8 mouse cellular contexts compared by ENCODE assay signal in genomic region chr5:33334381-33335272, GRCm38 (mm10). TPM values are rescaled to one million over a fixed set of nuclear protein-coding genes. Genes with fewer than 3 reads are reported as not detected.
DNase-seq lines count a peak whose midpoint lies in the region; ATAC-seq and TF ChIP-seq lines count a peak whose summit lies in the region.

No protein-coding gene starts in this region.

- peak overlapping the region; percentile 79 for H3K27ac ChIP-seq in kidney, postnatal 0 days
- peak overlapping the region; percentile 92 for H3K27ac ChIP-seq in bone marrow, adult 2 months (ENCODE audit: control insufficient read depth, insufficient read depth, low read depth, low read length, poor library complexity)
- H3K27ac ChIP-seq in hindbrain, embryonic 13.5 days: peak overlapping the region; percentile 93
- H3K27ac ChIP-seq in midbrain, embryonic 14.5 days (replicated peaks; ENCODE audit: low read depth, low read length): peak overlapping the region; percentile 91

- H3K4me2 ChIP-seq in kidney, postnatal 0 days (ENCODE audit: low read length): peak overlapping the region; percentile 49
- peak overlapping the region; percentile 77 for H3K4me2 ChIP-seq in hindbrain, embryonic 13.5 days
- peak overlapping the region; percentile 63 for H3K4me2 ChIP-seq in midbrain, embryonic 14.5 days (ENCODE audit: low read length)

- DNase-seq in kidney, postnatal 0 days (ENCODE audit: low spot score): peak; percentile 54
- DNase-seq in kidney, postnatal 25 days: no peak
- no peak for DNase-seq in midbrain, embryonic 14.5 days
- DNase-seq in urinary bladder, adult 18-20 months (ENCODE audit: low spot score in 2 of 2): no peak
- DNase-seq in urinary bladder, postnatal 14 days (ENCODE audit: low spot score): no peak

- no peaks in the 10 kb centered on the region for H3K9me3 ChIP-seq in kidney, postnatal 0 days (replicated peaks; ENCODE audit: low read length)
- no peaks in the 10 kb centered on the region for H3K9me3 ChIP-seq in hindbrain, embryonic 13.5 days
- H3K9me3 ChIP-seq in midbrain, embryonic 14.5 days (ENCODE audit: control insufficient read depth, low read length): no peaks in the 10 kb centered on the region

- peak overlapping the region; percentile 70 for H3K9ac ChIP-seq in kidney, postnatal 0 days (ENCODE audit: low read depth, low read length)
- H3K9ac ChIP-seq in hindbrain, embryonic 13.5 days: peak overlapping the region; percentile 78
- H3K9ac ChIP-seq in midbrain, embryonic 14.5 days (replicated peaks; ENCODE audit: low read length): peak overlapping the region; percentile 67

- no peaks in the 10 kb centered on the region for H3K36me3 ChIP-seq in kidney, postnatal 0 days (ENCODE audit: insufficient read depth, low read length)
- peaks cover 14% of the 10 kb centered on the region for H3K36me3 ChIP-seq in hindbrain, embryonic 13.5 days
- peaks cover 15% of the 10 kb centered on the region; the same call in 1 of the 2 replicates for H3K36me3 ChIP-seq in midbrain, embryonic 14.5 days (ENCODE audit: control insufficient read depth, insufficient read depth, low read length)

- peaks cover 10% of the 10 kb centered on the region for H3K4me1 ChIP-seq in kidney, postnatal 0 days (replicated peaks; ENCODE audit: insufficient read depth, low read length)
- H3K4me1 ChIP-seq in bone marrow, adult 2 months (ENCODE audit: control insufficient read depth, insufficient read depth, low read length): peaks cover 2% of the 10 kb centered on the region
- peaks cover 26% of the 10 kb centered on the region for H3K4me1 ChIP-seq in hindbrain, embryonic 13.5 days (replicated peaks)
- peaks cover 14% of the 10 kb centered on the region for H3K4me1 ChIP-seq in midbrain, embryonic 14.5 days (ENCODE audit: control insufficient read depth, insufficient read depth, low read length)

- no peak for TF ChIP-seq CTCF in kidney, postnatal 0 days (IDR thresholded peaks at IDR 0.05; ENCODE audit: low read depth)
- no peak for TF ChIP-seq CTCF in bone marrow, adult 2 months (IDR thresholded peaks at IDR 0.05; ENCODE audit: control insufficient read depth, insufficient read depth, low read length)

- no peaks in the 10 kb centered on the region for H3K27me3 ChIP-seq in kidney, postnatal 0 days (ENCODE audit: insufficient read depth, low read length)
- H3K27me3 ChIP-seq in hindbrain, embryonic 13.5 days: no peaks in the 10 kb centered on the region
- H3K27me3 ChIP-seq in midbrain, embryonic 14.5 days (ENCODE audit: control insufficient read depth, insufficient read depth, low read length): no peaks in the 10 kb centered on the region

- TF ChIP-seq POLR2A in bone marrow, adult 2 months (IDR thresholded peaks at IDR 0.05; ENCODE audit: borderline replicate concordance, control insufficient read depth, low read depth, low read length): no peak

- ATAC-seq in kidney, postnatal 0 days (replicated peaks; ENCODE audit: low FRiP score, low read depth): no peak
- no peak for ATAC-seq in hindbrain, embryonic 13.5 days (ENCODE audit: low FRiP score)
- no peak for ATAC-seq in midbrain, embryonic 14.5 days (ENCODE audit: low FRiP score, low TSS enrichment)
- no peak for ATAC-seq in granulocyte monocyte progenitor cell, adult 5-6 weeks (replicated peaks; ENCODE audit: poor library complexity, severe bottlenecking)

- WGBS in kidney, postnatal 0 days: 24% methylated on average over 18 of the region's 18 CpGs
- 24% methylated on average over 18 of the region's 18 CpGs for WGBS in bone marrow, adult 2 months
- 23% methylated on average over 18 of the region's 18 CpGs for WGBS in hindbrain, embryonic 13.5 days
- WGBS in midbrain, embryonic 14.5 days: 24% methylated on average over 18 of the region's 18 CpGs

- H3K4me3 ChIP-seq in kidney, postnatal 0 days (replicated peaks; ENCODE audit: low read depth, low read length): peak overlapping the region; percentile 98
- H3K4me3 ChIP-seq in bone marrow, adult 2 months (replicated peaks; ENCODE audit: control insufficient read depth, low read depth, low read length): peak overlapping the region; percentile 85
- peak overlapping the region; percentile 100 for H3K4me3 ChIP-seq in hindbrain, embryonic 13.5 days
- peak overlapping the region; percentile 98 for H3K4me3 ChIP-seq in midbrain, embryonic 14.5 days (replicated peaks; ENCODE audit: low read depth, low read length)

RNA-seq across cellular contexts. Expression of gene Maea, which starts 0.7 kb away (rescaled TPM):
- 119 and 125 TPM in 2 replicates for polyA plus RNA-seq in kidney, postnatal 0 days (2015; fragmentation: Nextera tagmentation; extraction: Ambion mirVana)
- 20.2 and 32.3 TPM in 2 replicates for polyA plus RNA-seq in bone marrow, adult 2 months (2011; ENCODE audit: insufficient read depth, insufficient read length, low replicate concordance, missing spikeins)
- 122 and 123 TPM in 2 replicates for polyA plus RNA-seq in hindbrain, embryonic 13.5 days (2015; fragmentation: Nextera tagmentation; extraction: Ambion mirVana)
- 120 and 138 TPM in 2 replicates for polyA plus RNA-seq in midbrain, embryonic 14.5 days (2014; fragmentation: Nextera tagmentation; extraction: Ambion mirVana)
- 46.0 and 68.6 TPM in 2 replicates for total RNA-seq in granulocyte monocyte progenitor cell, adult 5-6 weeks (2014; fragmentation: Nextera tagmentation)
- 204 and 205 TPM in 2 replicates for total RNA-seq in granulocyte monocyte progenitor cell, adult 5-6 weeks (2017)

RNA-seq across cellular contexts. Expression of gene Uvssa, which starts 43.7 kb away (rescaled TPM):
- polyA plus RNA-seq in kidney, postnatal 0 days (2015; fragmentation: Nextera tagmentation; extraction: Ambion mirVana): 7.7 and 7.8 TPM in 2 replicates
- polyA plus RNA-seq in bone marrow, adult 2 months (2011; ENCODE audit: insufficient read depth, insufficient read length, low replicate concordance, missing spikeins): 7.7 and 8.0 TPM in 2 replicates
- 8.7 and 9.0 TPM in 2 replicates for polyA plus RNA-seq in hindbrain, embryonic 13.5 days (2015; fragmentation: Nextera tagmentation; extraction: Ambion mirVana)
- 7.6 and 8.4 TPM in 2 replicates for polyA plus RNA-seq in midbrain, embryonic 14.5 days (2014; fragmentation: Nextera tagmentation; extraction: Ambion mirVana)
- 7.0 and 9.5 TPM in 2 replicates for total RNA-seq in granulocyte monocyte progenitor cell, adult 5-6 weeks (2014; fragmentation: Nextera tagmentation)
- 5.8 and 6.6 TPM in 2 replicates for total RNA-seq in granulocyte monocyte progenitor cell, adult 5-6 weeks (2017)

RNA-seq across cellular contexts. Expression of gene Ctbp1, which starts 59.8 kb away (rescaled TPM):
- polyA plus RNA-seq in kidney, postnatal 0 days (2015; fragmentation: Nextera tagmentation; extraction: Ambion mirVana): 252 and 261 TPM in 2 replicates
- polyA plus RNA-seq in bone marrow, adult 2 months (2011; ENCODE audit: insufficient read depth, insufficient read length, low replicate concordance, missing spikeins): 98.6 and 105 TPM in 2 replicates
- polyA plus RNA-seq in hindbrain, embryonic 13.5 days (2015; fragmentation: Nextera tagmentation; extraction: Ambion mirVana): 503 and 515 TPM in 2 replicates
- 578 and 581 TPM in 2 replicates for polyA plus RNA-seq in midbrain, embryonic 14.5 days (2014; fragmentation: Nextera tagmentation; extraction: Ambion mirVana)
- total RNA-seq in granulocyte monocyte progenitor cell, adult 5-6 weeks (2014; fragmentation: Nextera tagmentation): 97.5 and 121 TPM in 2 replicates
- 95.4 and 119 TPM in 2 replicates for total RNA-seq in granulocyte monocyte progenitor cell, adult 5-6 weeks (2017)
